Mouse (Mus musculus): ENCODE results near the gene Tada2b.
A peak's percentile ranks its signal among the peaks of the same experiment; 100 is the strongest.

Gene Tada2b

DNA sequence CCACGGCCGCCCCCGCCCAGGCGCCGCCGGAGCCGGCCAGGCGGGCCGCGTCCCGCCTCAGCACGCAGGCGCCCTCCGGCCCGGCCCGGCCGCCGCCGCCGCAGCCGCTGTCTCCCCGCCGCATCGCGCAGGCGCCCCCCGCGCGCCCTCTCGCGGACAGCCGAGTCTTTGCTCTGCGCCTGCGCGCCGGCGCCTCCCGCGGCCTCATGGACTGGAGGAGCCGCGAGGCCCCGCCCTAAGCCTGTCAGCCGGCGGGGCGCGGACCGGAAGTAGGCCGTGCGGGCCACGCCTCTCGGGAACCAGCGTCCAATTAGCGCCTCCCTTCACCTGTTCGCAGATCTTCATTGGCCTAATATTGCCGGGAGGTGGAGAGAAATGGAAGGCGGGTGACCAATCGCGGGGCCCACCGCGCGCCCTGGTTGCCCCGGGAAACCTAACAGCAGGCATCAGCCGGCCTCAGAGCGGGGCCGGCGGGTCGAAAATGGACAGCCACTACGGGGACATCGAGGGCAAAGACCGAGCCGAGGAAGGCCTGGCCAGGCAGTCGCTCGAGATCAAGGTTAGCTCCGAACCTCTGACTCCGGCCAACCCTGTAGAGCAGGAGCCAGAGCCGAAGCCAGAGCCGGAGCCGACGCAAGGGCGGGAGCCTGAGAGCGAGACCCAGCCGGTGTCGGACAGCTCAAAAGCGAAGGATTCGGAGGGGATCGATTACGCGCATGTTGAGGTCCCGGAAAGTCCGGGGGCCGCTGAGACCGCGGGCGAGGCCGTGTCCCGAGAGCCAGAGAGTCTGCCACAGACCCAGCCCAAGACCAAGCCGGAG lies at the start of gene Tada2b, which contains the start of gene Ccdc96:
Gene Tada2b (minus strand): TSS at position 115 of the 820 bp plus-strand sequence.
Gene Ccdc96 (plus strand): TSS at position 418 of the 820 bp plus-strand sequence.
- peak; percentile 99 for DNase-seq (ENCODE audit: low spot score)

DNA sequence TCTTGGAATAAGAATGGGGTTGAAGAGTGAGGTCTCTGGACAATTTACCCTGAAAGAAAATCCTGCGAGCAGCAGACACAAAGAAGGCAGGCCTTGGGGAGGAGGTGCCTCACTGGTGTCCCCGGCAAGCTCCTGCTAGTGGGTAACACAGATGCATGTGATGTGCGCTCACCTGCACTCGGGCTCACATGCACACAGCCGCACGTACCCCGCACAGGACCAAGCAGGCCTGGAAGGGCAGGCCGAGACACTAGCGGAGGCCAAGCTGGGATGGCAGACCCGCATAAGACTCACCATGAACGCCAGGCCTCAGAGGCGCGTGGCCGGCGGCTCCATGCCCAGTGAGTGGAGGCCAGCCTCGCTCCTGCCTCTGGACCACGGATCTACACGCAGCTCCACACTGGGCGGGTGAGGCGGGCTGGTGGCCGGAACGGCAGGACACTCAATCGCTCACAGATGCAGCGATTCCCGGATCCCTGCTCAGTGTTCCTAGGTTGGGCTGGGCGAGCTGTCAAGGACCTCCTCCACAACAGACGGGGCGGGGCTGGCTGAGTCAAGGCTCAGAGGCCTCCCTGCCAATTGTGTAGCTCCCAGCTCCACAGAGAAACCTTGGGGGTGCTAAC lies 46.2 kb upstream of the Tada2b start:
- DNase-seq (ENCODE audit: low spot score), result peak; percentile 93

DNA sequence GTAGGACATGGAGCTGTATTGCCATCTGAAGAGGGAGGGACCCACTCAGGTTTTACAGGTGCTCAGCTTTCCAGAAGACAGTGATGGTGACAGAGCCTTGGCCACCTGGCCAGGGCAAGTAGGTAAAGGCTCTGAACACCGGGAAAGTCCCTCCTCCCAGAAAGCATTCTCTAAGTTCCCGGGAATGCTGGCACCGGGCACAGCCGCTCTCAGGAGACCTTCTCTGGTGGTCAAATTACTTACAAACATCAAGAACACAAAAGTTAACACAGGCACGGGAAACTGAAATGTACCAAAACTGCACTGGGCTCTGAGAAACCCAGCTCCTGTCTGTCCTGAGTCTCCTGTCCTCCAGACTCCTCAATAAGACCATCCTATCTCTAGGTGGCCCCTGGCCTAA lies 45.6 kb upstream of the Tada2b start:
- no peak for DNase-seq (ENCODE audit: low spot score)

DNA sequence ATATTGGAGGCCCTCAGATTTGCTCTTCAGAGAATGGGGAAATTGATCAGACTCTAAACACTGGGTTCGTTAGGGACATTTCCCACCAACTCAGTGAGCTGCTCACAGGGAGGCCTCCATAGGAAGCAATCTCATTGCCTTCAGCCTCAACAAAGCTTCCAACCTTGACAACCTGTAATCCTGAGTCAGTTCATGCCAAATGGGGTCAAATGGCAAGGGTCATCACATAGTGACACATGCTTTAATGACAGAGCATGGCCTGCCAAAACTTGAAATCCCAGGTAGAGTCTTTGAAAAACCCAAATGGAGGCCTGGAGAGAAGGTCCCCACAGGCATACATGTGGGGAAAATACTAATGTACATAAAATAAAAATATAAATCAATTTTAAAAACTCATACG lies 42.8 kb upstream of the Tada2b start:
- DNase-seq (ENCODE audit: low spot score), result no peak

DNA sequence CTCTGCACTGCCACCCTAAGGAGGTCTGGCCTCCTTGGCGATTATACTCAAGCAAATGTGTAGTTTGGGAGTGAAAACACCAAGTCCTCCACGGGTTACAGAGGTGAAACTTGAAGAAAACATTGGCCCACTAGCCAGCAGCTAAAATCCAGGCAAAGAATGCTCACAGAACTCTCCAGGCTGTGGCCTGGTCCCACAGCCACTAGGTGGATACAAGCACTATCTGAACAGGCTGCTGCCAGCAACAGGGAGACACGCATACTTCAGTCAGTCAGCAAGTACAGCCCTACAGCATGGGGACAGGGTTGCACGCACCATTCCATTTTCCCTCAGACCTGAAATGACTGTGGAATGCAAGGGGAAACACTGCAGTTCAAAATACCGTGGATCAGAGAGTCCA lies 42.2 kb upstream of the Tada2b start:
- DNase-seq (ENCODE audit: low spot score), result no peak

DNA sequence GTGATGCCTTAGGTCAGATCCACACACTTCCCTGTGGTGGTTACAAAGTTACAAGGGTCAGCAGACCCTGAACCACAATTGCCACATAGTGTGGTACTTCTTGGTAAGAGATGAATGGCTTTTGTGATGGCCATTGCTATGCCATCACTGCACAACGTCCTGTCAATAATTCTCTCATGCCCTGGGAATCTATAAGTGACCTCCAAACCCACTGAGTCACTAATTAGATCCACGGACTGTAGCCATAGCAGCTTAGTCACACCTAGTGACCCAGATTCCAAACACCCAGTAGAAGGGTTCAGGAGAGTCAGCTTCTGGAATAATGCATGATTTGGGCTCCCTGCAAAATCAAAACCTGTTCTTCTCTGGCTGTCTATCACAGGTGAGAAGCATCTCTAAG lies 41.1 kb upstream of the Tada2b start:
- no peak for DNase-seq (ENCODE audit: low spot score)

DNA sequence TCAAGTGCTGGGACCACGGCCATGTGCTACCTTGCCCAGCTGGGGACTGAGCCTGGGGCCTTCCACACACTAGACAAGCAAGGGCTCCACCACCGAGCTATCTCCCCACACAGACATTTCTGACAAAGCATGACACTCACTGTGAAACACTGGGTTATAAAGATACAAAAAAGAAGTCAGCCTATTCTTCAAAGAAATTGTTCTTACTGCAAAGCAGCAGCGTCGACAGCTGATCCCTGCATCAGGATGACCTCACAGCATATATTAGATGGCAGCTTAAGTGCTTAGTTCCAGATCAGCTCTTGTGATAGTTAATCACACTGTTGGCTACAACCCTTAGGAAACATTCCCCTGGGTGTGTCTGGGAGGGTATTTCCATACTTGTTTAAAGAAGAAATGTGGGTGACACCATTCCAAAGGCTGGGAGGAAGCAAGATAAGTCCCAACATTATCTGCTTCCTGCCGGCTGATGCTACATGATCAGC lies 39.2 kb upstream of the Tada2b start:
- no peak for DNase-seq (ENCODE audit: low spot score)

DNA sequence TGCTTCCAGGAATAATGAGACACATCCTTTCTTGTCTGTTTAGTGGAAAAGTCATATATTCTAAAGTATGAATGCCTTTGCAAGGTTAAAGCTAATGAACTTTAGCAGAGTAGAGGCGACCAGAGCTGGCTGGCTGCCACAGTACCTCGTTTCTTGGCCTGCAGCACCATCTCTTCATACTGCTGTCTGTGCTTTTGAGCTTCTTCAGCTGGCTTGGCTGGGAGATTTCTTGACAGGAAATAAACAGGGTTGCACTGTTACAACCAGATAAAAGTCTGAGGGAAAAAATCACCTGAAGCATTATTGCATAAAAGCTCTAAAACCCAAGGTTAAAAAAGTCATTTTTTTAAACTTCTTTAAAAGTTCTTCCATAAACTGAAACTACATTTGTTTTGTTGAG lies 38.7 kb upstream of the Tada2b start:
- DNase-seq (ENCODE audit: low spot score), result no peak

DNA sequence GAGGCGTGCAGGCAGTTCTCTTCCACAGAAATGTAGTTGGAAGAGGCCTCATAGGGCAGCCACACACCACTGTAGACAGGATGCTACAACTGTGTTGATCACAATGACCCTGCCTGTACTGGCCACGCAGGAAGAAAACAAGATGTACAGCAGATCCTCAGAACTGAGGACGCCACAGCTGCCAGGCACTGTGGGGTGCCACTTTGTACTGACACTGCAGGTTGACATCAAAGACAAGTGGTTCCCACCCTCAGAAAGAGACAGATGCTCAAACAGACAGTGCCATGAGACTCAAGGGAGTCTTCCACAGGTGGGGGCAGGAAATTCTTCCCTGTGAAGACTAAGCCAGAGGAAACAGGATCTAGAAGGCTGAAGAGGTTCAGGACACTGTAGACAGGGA lies 35.7 kb upstream of the Tada2b start:
- DNase-seq (ENCODE audit: low spot score), result no peak

DNA sequence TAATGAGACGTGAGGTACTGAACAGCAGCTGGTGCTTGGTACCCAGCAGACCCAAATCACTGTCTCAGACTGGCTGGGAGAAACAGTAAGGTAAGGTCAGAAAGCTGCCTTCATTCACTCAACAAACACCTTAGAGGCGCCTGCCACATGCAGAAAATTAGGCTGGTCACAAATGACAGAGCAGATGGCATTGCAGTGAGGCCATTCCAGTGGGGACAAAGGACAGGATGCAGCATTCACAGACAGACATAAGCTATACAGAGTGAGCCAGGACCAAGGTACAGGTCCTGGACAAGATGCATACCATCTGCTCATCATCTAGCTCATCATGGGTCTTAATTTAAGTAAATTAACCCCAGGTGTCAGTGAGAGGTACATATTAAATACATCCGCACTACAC lies 33.5 kb upstream of the Tada2b start:
- DNase-seq (ENCODE audit: low spot score), result no peak

DNA sequence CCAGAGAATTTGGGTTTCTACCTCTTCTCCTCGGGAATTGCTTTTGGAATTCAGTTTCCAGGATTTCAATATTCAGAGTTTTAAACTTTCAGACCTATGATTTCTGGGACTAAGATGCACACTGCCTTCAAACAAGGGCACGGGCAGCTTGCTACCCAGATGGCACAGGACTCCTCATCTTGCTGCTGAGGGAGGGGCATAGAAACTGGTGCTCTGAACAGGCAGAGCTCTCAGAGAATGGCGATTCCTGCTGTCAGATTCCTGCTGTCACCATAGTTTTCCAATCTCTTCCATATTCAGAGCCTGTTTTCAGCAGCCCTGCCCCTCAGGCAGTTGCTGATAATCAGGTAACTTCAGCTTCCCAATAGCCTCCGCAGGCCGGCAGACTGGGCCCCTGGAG lies 31.5 kb upstream of the Tada2b start:
- peak; percentile 39 for DNase-seq (ENCODE audit: low spot score)

DNA sequence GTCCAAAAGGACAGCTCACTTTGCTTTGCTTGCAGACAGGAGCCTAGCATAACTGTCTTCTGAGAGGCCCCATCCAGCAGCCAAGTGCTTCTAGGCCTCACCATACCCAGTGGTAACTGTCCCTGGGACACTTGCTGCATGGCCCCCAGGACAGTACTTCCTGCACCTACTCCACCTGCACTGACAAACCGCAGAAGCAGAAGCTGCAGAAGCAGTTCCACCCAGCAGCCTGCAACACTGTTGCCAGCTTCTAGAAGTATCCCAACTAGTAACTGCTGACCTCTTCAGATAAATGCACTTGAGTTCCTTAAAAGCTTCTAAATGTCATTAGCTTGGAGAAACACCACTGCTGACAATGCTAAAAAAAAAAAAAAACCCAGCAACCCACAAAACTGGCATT lies 31.0 kb upstream of the Tada2b start:
- no peak for DNase-seq (ENCODE audit: low spot score)

DNA sequence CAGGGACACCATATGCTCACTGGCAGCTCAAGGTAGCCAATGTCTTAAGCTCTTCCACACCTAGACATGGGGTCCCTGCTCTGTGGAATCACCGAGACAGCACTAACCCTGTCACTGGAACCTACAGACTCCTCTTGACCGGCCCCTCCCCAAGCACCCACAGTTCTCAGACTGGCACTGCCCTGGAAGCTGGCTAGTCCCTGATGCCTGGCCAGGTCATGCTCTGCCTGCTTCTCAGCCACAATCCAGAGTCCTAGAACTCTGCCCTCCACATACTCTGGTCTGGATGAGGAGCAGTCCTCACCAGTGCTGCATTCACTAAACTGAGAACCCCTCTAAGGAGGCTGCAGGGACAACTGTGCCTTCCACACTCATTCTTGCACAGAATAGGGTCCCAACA lies 26.9 kb upstream of the Tada2b start:
- DNase-seq (ENCODE audit: low spot score), result no peak

DNA sequence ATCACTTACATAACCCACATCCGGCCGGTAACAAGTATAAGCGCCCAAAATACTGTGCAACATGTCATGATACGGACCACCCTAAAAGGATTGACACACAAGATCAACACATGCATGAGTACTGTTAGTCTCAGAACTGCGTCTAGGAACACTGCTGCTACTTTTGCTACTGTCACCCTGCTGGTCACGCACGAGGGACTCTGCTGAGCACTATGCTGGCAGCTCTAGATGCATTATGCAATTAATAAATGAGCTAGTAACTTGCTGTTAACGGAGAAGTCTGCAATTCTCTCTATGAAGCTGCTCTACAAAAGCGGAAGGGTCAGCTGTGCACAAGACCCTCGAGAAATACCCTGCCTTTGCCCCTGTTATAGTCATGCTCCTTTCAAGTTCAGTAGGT lies 24.3 kb upstream of the Tada2b start:
- no peak for DNase-seq (ENCODE audit: low spot score)

DNA sequence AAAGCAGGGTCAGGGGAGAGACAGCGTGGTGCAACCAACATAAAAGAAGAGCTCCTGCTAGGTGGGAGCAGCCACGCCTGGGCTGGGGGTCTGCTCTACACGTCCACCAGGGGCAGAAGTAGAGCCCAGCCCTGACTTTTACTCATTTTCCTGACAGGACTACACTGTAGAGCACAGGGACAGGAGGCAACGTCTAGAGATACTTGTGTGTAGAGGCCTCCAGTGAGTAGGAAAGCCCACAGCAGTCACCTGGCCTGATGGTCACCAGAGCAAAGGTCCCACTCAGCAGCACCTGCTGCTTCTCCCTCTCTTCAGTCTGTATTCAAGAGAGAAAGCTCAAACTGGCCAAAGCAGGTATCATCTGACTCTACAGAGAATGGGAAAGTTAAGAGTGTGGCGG lies 21.6 kb upstream of the Tada2b start:
- no peak for DNase-seq (ENCODE audit: low spot score)

DNA sequence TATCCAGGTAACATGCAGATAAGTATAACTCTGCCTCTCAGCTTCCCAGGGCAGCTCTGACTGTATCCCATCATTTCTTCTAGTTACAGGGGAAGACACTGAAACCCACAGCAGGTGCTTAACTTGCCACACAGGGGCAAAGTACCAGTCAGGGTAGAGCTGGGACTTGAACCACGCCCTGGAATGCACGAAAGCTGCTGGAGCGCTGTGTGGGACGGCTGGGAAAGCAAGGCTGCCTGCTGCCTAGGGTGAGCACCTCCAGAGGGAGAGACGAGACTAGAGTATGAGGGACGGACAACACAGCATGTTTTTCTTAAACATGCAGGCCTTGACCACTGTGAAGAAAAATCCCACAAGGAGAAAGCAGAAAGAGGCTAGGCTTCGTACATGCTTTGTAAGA lies 21.1 kb upstream of the Tada2b start:
- DNase-seq (ENCODE audit: low spot score), result no peak

DNA sequence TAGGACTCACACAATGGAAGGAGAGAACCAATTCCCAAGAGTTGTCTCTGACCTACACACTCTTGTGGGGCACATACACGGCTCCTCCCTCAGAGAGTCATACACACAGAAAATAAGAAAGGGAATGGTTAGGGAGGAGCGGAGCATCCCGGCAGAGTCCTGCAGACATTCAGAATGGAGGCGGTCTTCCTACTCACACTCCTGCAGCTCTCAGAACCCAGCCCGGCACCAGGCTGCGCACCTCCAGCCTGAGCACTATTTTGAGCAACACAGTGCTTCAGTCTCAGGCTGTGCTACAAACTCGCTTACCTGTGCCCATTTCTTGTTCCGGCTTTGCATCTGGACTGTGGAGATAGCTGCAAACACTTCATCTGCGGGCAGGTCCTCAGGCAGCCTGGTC lies 10.6 kb upstream of the Tada2b start:
- no peak for DNase-seq (ENCODE audit: low spot score)

DNA sequence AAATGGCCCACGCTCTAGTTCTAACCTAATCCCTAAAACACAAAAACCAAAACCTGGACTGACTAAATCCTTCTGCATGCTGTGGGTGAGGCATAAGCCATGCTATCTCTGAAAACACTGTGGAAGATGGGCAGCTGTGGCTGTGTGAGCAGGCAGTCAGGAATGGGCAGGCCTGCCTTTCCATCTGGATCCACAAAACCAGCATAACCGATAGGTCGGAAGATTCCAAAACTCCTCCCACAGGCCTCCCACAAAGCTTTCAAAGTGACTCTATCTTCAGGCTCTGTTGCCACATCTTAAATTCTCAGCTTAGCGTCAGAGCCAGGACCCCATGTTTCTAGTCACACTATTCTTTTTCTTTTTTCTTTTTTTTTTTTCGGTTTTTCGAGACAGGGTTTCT lies 9.8 kb upstream of the Tada2b start:
- peak; percentile 53 for DNase-seq (ENCODE audit: low spot score)

DNA sequence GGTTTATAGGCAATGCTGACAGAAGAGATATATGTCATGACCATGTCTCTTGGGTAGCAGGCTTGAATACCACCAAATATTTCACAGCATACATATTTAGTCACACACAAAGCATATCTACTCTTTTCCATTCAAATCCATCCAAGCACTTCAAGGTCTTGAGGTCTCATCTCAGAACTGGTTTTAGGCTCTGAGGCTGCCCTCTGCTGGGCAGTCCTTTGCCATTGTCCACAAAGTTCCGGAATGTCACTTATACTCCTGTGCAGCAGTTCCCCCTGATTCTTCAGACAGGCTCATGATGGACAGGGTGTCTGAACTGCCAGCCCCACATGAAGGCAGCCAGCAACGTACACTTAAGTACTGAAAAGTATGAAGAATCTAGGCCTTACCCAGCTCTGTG lies 5.1 kb upstream of the Tada2b start:
- no peak for DNase-seq (ENCODE audit: low spot score)

DNA sequence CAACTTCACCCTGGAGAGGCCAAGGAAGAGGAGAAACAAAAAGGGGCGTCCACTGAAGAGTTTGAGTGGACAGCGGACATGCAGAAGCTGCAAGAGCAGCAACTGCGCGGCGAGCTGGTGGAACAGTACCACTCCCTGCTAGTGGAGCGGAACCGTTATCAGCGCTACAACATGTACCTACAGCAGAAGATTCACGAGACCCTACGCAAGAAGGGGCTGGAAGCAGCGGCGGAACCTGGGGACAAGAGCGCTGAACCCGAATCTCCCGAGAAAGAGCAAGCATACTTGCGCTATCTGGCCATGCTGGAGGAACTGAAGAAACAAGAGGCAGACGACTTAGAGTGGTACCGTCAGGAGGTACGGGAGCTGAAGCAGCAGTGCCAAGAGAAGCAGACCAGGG lies 1.2 kb upstream of the Tada2b start:
- DNase-seq (ENCODE audit: low spot score), result no peak

DNA sequence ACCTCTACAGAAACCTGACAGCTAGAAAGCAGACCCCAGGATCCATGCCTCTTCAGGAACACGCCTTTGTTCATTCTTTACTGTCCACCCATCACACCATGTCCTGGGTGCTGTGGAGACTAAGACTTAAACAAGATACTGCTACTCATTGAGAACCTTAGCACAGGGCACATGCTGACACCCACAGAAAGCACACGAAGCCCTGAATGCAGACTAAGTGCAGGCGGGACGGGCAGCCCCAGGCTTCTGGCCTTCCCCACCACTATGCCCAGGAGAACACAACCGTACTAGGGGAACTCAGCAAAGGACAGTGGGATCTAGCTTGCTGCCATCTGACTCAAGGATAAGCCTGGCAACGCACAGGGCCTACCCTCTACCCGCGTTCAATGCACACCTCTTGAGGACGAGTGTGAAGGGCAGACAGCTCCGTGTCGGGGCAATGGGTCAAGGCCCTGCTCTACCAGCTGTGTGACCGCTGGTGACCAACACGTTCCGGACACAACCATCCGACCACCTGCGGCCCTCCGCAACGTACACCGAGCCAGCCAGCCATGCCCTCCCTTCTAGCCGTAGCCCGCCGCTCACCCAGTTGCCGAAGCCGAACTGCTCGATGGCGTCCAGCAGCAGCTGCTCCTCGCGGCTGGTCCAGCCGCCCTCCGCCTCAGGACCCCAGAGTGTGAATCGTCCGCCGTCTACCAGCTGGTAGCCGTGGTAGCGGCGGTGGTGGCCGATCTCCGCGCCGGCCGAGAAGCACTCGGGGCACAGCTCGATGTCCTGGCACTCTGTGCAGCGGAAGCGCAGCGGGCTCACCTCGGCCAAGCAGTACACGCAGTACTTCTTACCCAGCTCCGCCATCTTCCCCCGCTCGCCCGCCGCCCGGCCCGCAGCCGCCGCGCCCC lies 633 bp downstream of the Tada2b start:
- DNase-seq (ENCODE audit: low spot score), result peak; percentile 29

DNA sequence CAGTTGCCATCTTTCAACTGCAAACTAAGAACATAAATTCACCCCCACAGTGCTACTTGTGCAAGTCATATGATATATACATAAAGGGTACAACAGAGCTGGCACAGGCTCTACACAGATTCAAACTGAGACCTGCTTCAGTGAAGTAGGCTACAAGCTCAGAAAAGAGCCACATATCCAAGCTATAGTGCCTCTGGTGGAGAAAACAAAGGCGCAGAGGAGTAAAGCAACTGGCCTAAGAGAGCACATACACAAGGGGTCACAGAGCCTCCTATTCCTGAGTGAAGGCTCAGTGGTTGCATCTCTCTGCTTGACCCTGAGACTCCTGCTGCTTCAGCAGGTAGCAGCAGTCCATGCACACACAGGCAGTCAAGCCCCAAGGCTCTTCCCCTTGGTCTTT lies 3.0 kb downstream of the Tada2b start:
- no peak for DNase-seq (ENCODE audit: low spot score)

DNA sequence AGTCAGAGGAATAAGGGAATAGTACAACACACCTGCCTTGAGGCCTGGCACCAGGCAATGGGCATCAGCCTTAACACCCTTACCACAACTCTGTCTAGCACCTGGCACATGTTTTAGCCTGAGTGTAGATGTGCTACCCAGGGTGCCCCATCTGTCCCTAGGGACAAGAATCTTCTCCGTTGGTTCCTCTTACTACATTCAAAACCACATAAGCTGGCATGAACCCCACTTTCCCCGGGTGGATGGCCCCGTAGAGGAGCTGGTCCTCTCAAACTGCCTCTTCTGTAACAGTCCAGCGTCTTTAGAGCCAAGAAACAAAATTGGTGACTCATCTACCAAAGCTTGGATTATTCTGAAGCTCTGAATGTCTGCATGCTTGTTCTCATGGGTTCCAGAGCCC lies 3.7 kb downstream of the Tada2b start:
- no peak for DNase-seq (ENCODE audit: low spot score)
